Mouse (Mus musculus) erythroblast, embryonic 14.5 days (primary cell): Measurements from ENCODE around the gene Ctc1. TPM values are rescaled to one million over a fixed set of nuclear protein-coding genes. Genes with fewer than 3 reads are reported as not detected.
"Not testable (repeated sequence)": the region's sequence is repeated elsewhere in the genome, so short reads cannot be mapped to it uniquely, and the experiment has no call there.

ENCODE experiments used
- H3K27me3 ChIP-seq: 2 replicates; pipeline ENCODE4 v1.6.1; 2012; ENCODE audit warnings: inconsistent platforms; ENCODE audit not compliant: control insufficient read depth
- H3K36me3 ChIP-seq: 2 replicates; pipeline ENCODE4 v1.6.1; 2012; ENCODE audit warnings: mild to moderate bottlenecking, inconsistent platforms; ENCODE audit not compliant: control insufficient read depth
- H3K4me1 ChIP-seq: 2 replicates; pipeline ENCODE4 v1.6.1; 2012; ENCODE audit warnings: inconsistent platforms; ENCODE audit not compliant: control insufficient read depth
- H3K4me3 ChIP-seq: replicated peaks from 2 replicates; pipeline ENCODE3; 2012; ENCODE audit warnings: moderate library complexity, mild to moderate bottlenecking, inconsistent platforms
- H3K9me3 ChIP-seq: 2 replicates; pipeline ENCODE4 v1.6.1; 2012; ENCODE audit warnings: low read length, inconsistent platforms, mixed read lengths; ENCODE audit not compliant: control insufficient read depth
- GATA1 ChIP-seq: IDR thresholded peaks from 2 replicates; pipeline ENCODE4 v1.6.1; 2012; ENCODE audit warnings: low read length, inconsistent platforms, mixed read lengths
- TAL1 ChIP-seq: IDR thresholded peaks from 3 replicates; pipeline ENCODE4 v1.6.1; 2012; ENCODE audit warnings: low read length, inconsistent platforms, mixed read lengths
- polyA plus RNA-seq: library from polyadenylated mRNA; stranded (reverse); fragments of >175 nt; gene quantifications from 2 replicates; pipeline ENCODE4 v1.2.3, GENCODE M21; 2012

Ctc1 gene
- polyA plus RNA-seq, 1 experiment = 13.5 TPM

- H3K36me3 ChIP-seq = no peaks in the 10 kb centered on the region
- no peaks in the 10 kb centered on the region for H3K27me3 ChIP-seq
- no peaks in the 10 kb centered on the region for H3K9me3 ChIP-seq
- H3K4me3 ChIP-seq = no peak overlapping the region
- TF ChIP-seq GATA1 (no peak), TAL1 (no peak)
- peaks cover 36% of the 10 kb centered on the region for H3K4me1 ChIP-seq
These were observed 40.1 kb upstream of the Ctc1 start for GRCm38 (mm10) chr11:68975601-68976000.

GRCm38 (mm10) chr11:68979320-68979733, 36.4 kb upstream of the Ctc1 start:
- Histone ChIP-seq H3K4me1 (peaks cover 10% of the 10 kb centered on the region), H3K9me3 (no peaks in the 10 kb centered on the region), H3K36me3 (no peaks in the 10 kb centered on the region), H3K4me3 (no peak overlapping the region), H3K27me3 (no peaks in the 10 kb centered on the region)
- no peak for TF ChIP-seq TAL1
- no peak for TF ChIP-seq GATA1

GRCm38 (mm10) chr11:68980919-68981318, 34.8 kb upstream of the Ctc1 start:
- Histone ChIP-seq H3K4me1 (peaks cover 10% of the 10 kb centered on the region), H3K36me3 (peaks cover 11% of the 10 kb centered on the region), H3K27me3 (no peaks in the 10 kb centered on the region), H3K9me3 (no peaks in the 10 kb centered on the region), H3K4me3 (no peak overlapping the region)
- no peak for TF ChIP-seq TAL1
- no peak for TF ChIP-seq GATA1

DNA sequence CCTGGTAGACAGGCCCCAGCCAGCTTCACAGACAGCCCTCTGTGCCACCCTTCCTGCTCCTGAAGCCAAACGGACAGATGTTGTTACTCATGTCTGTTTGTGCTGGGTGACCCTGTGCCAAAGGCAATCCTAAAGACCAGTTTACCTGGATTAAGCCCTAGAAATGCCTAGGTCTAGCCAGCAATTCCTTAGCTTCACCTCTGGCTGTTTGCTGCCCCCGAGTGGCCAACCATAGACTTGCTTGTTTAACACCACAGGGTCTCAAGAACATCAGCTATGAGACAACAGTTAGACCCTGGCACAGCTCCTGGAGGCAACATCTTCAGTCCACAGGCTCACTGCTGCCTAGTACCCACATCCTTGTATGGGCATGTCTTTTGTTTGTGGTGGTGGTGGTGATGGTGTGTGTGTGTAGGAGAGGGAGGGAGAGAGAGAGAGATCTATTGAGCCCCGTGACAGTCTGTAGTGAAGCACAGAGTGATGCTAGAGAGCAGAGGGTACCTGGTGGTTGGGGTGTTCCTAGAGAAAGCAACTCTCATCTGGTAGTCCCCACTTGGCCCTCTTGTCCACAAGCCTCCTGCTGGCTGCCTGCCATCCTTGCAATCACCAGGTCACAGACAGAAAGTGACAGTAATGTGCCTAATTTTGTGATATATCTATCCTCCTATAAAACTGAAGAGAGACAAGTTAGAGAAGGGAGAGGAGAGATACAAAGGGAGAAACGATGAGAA, 32.9 kb upstream of the Ctc1 start:
- Histone ChIP-seq H3K4me3 (no peak overlapping the region), H3K36me3 (peaks cover 28% of the 10 kb centered on the region), H3K27me3 (no peaks in the 10 kb centered on the region), H3K4me1 (peaks cover 10% of the 10 kb centered on the region), H3K9me3 (no peaks in the 10 kb centered on the region)
- TF ChIP-seq GATA1 (no peak), TAL1 (no peak)

GRCm38 (mm10) chr11:68987365-68987882, 28.3 kb upstream of the Ctc1 start:
- TF ChIP-seq TAL1 (no peak), GATA1 (no peak)
- no peaks in the 10 kb centered on the region for H3K27me3 ChIP-seq
- no peaks in the 10 kb centered on the region for H3K9me3 ChIP-seq
- H3K4me3 ChIP-seq = no peak overlapping the region
- peaks cover 72% of the 10 kb centered on the region for H3K36me3 ChIP-seq
- no peaks in the 10 kb centered on the region; the same call in 1 of the 2 replicates for H3K4me1 ChIP-seq

GRCm38 (mm10) chr11:68988341-68988740, 27.4 kb upstream of the Ctc1 start:
- Histone ChIP-seq H3K9me3 (no peaks in the 10 kb centered on the region), H3K4me3 (no peak overlapping the region), H3K4me1 (no peaks in the 10 kb centered on the region), H3K36me3 (peaks cover 81% of the 10 kb centered on the region), H3K27me3 (no peaks in the 10 kb centered on the region)
- no peak for TF ChIP-seq GATA1
- no peak for TF ChIP-seq TAL1

DNA sequence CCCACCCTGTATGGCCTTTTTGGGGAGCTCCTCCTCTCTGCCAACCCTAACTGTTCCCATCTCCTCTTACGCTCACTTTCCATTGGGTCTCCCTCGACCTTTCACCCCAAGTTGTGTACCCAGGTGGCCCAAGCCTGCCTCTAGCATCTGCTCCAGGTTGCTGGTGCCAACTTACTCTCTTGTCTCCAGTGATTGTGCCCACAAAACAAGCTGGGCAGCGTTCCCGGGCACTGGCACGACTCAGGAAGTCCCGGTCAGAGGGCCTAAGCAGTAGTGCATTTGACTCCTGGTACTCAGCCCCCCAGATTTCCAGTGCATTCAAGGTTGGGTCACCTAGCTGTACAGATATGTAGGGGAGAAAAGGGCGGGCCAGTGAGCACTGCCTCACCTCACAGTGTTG, 22.6 kb upstream of the Ctc1 start:
- TF ChIP-seq TAL1 = no peak
- no peak for TF ChIP-seq GATA1
- Histone ChIP-seq H3K4me3 (no peak overlapping the region), H3K27me3 (no peaks in the 10 kb centered on the region), H3K36me3 (peaks cover 98% of the 10 kb centered on the region), H3K9me3 (no peaks in the 10 kb centered on the region), H3K4me1 (peaks cover 3% of the 10 kb centered on the region)

GRCm38 (mm10) chr11:68994377-68994776, 21.3 kb upstream of the Ctc1 start:
- H3K36me3 ChIP-seq = peaks cover 99% of the 10 kb centered on the region

GRCm38 (mm10) chr11:68997080-68997479, 18.6 kb upstream of the Ctc1 start:
- Histone ChIP-seq H3K4me1 (peaks cover 3% of the 10 kb centered on the region), H3K9me3 (no peaks in the 10 kb centered on the region), H3K36me3 (peaks cover 98% of the 10 kb centered on the region), H3K4me3 (no peak overlapping the region), H3K27me3 (no peaks in the 10 kb centered on the region)
- TF ChIP-seq TAL1 (no peak), GATA1 (no peak)

More at GRCm38 (mm10) chr11:68994377-68994776, 21.3 kb upstream of the Ctc1 start:
- TF ChIP-seq GATA1 (no peak), TAL1 (no peak)
- no peak overlapping the region for H3K4me3 ChIP-seq
- no peaks in the 10 kb centered on the region for H3K27me3 ChIP-seq
- H3K4me1 ChIP-seq = peaks cover 3% of the 10 kb centered on the region
- H3K9me3 ChIP-seq = no peaks in the 10 kb centered on the region

DNA sequence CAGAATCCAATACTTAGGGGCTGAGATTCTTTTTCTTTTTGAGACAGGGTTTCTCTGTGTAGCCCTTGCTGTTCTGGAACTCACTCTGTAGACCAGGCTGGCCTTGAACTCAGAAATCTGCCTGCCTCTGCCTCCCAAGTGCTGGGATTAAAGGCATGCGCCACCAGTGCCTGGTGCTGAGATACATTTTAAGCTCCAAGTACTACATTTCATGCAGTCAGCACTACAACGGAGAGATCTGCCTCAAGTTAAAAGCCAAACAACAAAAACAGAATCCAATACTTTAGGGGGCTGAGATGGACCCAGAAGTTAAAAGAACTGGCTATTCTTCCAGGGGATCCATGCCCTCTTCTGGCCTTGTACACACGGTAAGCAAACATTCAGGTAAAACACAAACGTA, 12.9 kb upstream of the Ctc1 start:
- H3K4me3 ChIP-seq, H3K27me3 ChIP-seq, H3K9me3 ChIP-seq: not testable (repeated sequence)
- peaks cover 79% of the 10 kb centered on the region for H3K36me3 ChIP-seq
- H3K4me1 ChIP-seq = peaks cover 36% of the 10 kb centered on the region
